Mouse (Mus musculus) cortical plate, adult 2 months (tissue): Measurements from ENCODE around the gene Fgf12.

Experiments used
- CTCF ChIP-seq: fragments of 200-500 bp; IDR thresholded peaks from 2 replicates; pipeline ENCODE4 v1.5.1; 2011; ENCODE audit warnings: mild to moderate bottlenecking, control low read depth, low read length; ENCODE audit not compliant: insufficient read depth; ENCODE audit errors: extremely low read depth
- POLR2A ChIP-seq: fragments of 200-500 bp; IDR thresholded peaks from 2 replicates; pipeline ENCODE4 v1.6.1; 2011; ENCODE audit warnings: mild to moderate bottlenecking, low read length, control low read depth; ENCODE audit not compliant: insufficient read depth; ENCODE audit errors: extremely low read depth

DNA sequence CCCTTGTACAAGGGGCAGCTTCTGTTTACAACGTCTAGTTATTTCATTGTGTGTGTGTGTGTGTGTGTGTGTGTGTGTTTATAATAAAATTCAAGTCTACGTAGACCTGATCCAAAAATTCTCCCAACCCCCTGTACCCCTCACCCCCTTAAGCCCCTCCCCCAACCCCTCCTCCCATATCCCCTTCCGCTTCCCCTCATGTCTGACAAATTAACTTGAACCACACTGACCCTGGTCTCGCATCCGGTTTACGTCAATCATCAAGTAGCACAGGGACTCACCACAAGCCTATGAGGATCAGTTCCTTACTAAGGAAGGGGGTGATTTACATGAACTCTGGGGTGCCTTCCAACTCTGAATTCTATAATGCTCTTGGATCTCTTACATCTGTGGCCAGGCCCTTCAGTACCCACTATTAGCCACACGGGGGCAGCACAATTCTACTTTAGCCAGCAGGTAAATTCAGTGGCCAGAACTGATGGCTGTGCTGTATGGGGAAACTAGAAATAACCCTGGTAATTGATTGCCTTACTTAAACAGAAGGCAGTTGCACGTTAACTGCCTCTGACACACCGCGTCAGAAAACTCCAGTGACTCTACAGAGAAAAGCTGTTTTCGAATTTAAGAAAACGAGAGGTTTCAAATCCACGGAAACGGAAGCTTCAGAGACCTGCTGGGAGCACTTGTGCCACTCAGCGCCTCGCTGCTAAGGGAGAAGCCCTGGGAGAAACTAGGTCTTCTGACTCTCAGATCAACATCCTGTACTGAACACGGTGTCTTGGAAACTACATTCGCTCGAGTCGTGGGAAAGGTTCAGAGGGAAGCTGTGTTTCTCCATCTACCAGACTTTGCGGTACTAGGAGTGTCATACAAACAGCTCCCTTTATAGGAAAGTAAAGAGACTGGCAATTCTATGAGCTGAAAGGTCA is 235.0 kb downstream of the Fgf12 start:
- TF ChIP-seq CTCF = peak; percentile 85
- TF ChIP-seq POLR2A = no peak
